Mouse (Mus musculus) embryo, embryonic 11 days (tissue): ENCODE measurements around the gene Gm4952.
"Not testable (repeated sequence)": the region's sequence is repeated elsewhere in the genome, so short reads cannot be mapped to it uniquely, and the experiment has no call there.

Experiments
- DNase-seq: peaks from one replicate; pipeline ENCODE4 v3.0.0-alpha.2; 2015

Gm4952 gene

GRCm38 (mm10) chr19:12600684-12601480, 1.1 kb downstream of the Gm4952 start:
- no peak for DNase-seq

GRCm38 (mm10) chr19:12608336-12608735, 8.6 kb downstream of the Gm4952 start:
- DNase-seq: no peak

- no peak for DNase-seq
Measured at GRCm38 (mm10) chr19:12613646-12614045, 13.9 kb downstream of the Gm4952 start.

GRCm38 (mm10) chr19:12633176-12633575, 33.4 kb downstream of the Gm4952 start, which contains the start of gene Glyat:
Gene Glyat, plus strand, starts transcription at chr19:12633308.
- DNase-seq: no peak

- DNase-seq: no peak
Measured at GRCm38 (mm10) chr19:12634259-12634658, 34.5 kb downstream of the Gm4952 start.

- no peak for DNase-seq
Measured at GRCm38 (mm10) chr19:12634963-12635362, 35.2 kb downstream of the Gm4952 start.

GRCm38 (mm10) chr19:12636863-12637262, 37.1 kb downstream of the Gm4952 start:
- DNase-seq: no peak

GRCm38 (mm10) chr19:12638049-12638448, 38.3 kb downstream of the Gm4952 start:
- DNase-seq: no peak

GRCm38 (mm10) chr19:12649511-12649910, 49.7 kb downstream of the Gm4952 start:
- no peak for DNase-seq

GRCm38 (mm10) chr19:12666156-12666555, 66.4 kb downstream of the Gm4952 start:
- DNase-seq: no peak

GRCm38 (mm10) chr19:12668601-12669000, 68.8 kb downstream of the Gm4952 start:
- DNase-seq: not testable (repeated sequence)

GRCm38 (mm10) chr19:12670139-12670538, 70.4 kb downstream of the Gm4952 start, which contains the start of gene Olfr1442:
Gene Olfr1442, plus strand, starts transcription at chr19:12670439.
- DNase-seq: no peak

GRCm38 (mm10) chr19:12671051-12671450, 71.3 kb downstream of the Gm4952 start:
- no peak for DNase-seq

GRCm38 (mm10) chr19:12677812-12678211, 78.0 kb downstream of the Gm4952 start, which contains the start of gene Olfr1443:
Gene Olfr1443, plus strand, starts transcription at chr19:12678112.
- no peak for DNase-seq
